Mouse (Mus musculus): Measurements from ENCODE around the gene Itk. TPM values are rescaled to one million over a fixed set of nuclear protein-coding genes. Genes with fewer than 3 reads are reported as not detected.
A peak's percentile ranks its signal among the peaks of the same experiment; 100 is the strongest.

Gene Itk
- polyA plus RNA-seq, 1 experiment from 2014 or later = not detected

DNA sequence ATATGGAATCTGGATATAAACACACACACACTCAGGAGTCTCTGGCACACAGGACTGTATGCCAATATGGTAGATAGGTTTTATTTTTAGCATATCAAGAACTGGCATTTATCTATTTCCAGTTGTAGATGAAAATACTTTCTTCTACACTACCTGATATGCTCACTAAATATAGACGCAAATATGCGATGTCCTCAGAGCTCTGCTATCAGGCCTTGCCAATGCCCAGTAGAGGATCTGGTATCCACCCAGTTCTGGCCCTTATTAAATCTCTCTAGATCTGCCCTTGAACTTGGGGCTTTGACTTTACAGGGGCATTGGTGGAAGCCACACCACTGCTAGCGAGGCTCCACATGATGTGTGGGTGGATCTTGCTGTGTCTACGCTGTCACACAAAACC, 47.4 kb downstream of the Itk start:
- no peaks in the 10 kb centered on the region for H3K36me3 ChIP-seq
- no peak for ATAC-seq
- H3K4me1 ChIP-seq (replicated peaks) = no peaks in the 10 kb centered on the region
- H3K9me3 ChIP-seq = no peaks in the 10 kb centered on the region
- H3K27me3 ChIP-seq = no peaks in the 10 kb centered on the region
- no peak overlapping the region for H3K4me3 ChIP-seq (replicated peaks)
- no peak overlapping the region for H3K9ac ChIP-seq (replicated peaks)
- no peak overlapping the region for H3K4me2 ChIP-seq (replicated peaks)
- WGBS = 91% methylated on average over 4 of the region's 4 CpGs
- no peak overlapping the region for H3K27ac ChIP-seq

GRCm38 (mm10) chr11:46336020-46336419, 53.3 kb downstream of the Itk start:
- no peaks in the 10 kb centered on the region for H3K9me3 ChIP-seq

DNA sequence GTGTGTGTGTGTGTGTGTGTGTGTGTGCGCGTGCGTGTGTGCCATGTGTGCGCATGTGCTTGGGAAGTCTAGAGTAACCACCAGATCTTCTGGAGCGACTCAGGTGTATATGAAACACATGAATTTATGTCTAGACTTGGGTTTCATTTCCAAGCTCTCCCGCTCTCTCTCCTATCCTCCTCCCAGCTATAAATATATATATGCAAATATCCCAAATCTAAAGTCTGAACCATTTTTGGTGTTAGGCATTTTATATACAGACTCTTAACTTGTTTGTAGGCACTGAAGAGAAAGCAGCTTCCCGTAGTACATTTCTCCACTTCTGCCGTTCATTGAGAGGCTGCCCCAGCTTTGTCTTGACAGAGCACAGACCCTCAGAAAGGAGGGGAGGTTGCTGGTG, 57.1 kb downstream of the Itk start:
- H3K4me3 ChIP-seq (replicated peaks) = no peak overlapping the region
- H3K36me3 ChIP-seq = no peaks in the 10 kb centered on the region
- H3K9me3 ChIP-seq = no peaks in the 10 kb centered on the region
- 94% methylated on average over 8 of the region's 8 CpGs for WGBS
- H3K4me2 ChIP-seq (replicated peaks) = no peak overlapping the region
- no peak overlapping the region for H3K9ac ChIP-seq (replicated peaks)
- H3K27ac ChIP-seq = no peak overlapping the region
- H3K4me1 ChIP-seq (replicated peaks) = no peaks in the 10 kb centered on the region
- H3K27me3 ChIP-seq = no peaks in the 10 kb centered on the region
- ATAC-seq = no peak

More at GRCm38 (mm10) chr11:46336020-46336419, 53.3 kb downstream of the Itk start:
- Histone ChIP-seq H3K36me3 (no peaks in the 10 kb centered on the region), H3K9ac (replicated peaks) (no peak overlapping the region), H3K4me2 (replicated peaks) (no peak overlapping the region), H3K4me1 (replicated peaks) (no peaks in the 10 kb centered on the region), H3K27ac (no peak overlapping the region), H3K27me3 (no peaks in the 10 kb centered on the region), H3K4me3 (replicated peaks) (no peak overlapping the region)
- ATAC-seq = no peak
- 91% methylated on average over 5 of the region's 5 CpGs for WGBS

DNA sequence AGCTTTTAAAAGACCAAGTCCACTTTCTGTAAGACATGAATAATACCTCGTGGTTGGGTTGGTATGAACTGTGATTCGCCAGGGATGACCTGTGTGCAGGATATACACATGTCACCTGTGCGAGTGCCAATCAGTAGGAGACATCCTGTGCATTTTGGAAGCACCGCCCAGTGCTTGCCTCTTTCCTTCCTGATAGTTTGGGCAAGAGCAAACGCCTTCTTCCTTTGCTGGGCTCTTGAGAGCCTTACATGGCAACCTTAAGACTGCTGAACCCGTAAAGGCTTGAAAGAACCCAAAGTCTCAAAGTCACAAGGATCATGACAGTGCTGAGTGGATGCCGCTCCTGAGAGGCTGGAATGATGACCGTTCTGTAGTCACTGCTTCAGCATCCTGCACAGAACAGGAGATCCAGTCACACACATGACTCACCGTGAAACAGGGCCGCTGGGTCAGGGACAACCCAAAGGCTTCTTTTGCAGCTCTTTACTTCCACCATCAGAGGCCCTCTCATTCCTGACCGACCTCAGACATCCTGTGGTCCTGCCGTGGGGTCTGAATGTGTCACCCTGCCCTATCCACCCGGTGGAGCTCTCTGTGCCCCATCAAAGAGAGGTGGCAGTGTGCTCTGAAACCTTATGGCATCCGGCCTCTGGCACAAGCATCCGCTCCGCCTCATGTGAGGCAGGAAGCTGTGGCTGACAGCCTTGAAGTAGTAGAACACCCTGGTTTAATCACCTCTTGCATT, 62.9 kb downstream of the Itk start:
- no peak for ATAC-seq
- Histone ChIP-seq H3K9ac (replicated peaks) (no peak overlapping the region), H3K4me2 (replicated peaks) (no peak overlapping the region), H3K27me3 (no peaks in the 10 kb centered on the region), H3K27ac (no peak overlapping the region), H3K36me3 (no peaks in the 10 kb centered on the region), H3K4me1 (replicated peaks) (no peaks in the 10 kb centered on the region), H3K4me3 (replicated peaks) (no peak overlapping the region), H3K9me3 (no peaks in the 10 kb centered on the region)
- 92% methylated on average over 16 of the region's 16 CpGs for WGBS

DNA sequence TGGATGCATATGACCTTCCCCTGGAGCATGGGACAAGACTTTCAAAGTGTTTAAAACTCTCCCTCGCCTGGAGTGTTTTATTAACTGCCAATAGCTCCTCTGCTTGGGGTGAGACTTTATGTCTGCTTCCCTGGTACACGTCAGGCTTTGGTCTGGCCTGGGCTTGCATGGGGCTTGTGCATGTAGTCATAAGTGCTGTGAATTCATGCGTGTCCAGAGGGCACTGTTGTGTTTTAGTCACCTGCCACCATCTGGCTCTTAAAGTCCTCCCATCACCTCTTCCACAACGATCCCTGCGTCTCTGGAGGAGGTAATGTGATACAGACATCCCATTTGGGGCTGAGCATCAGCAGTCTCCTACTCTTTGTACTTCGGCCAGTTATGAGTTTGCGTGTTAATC, 67.8 kb downstream of the Itk start:
- 78% methylated on average over 7 of the region's 7 CpGs for WGBS
- H3K4me3 ChIP-seq (replicated peaks) = no peak overlapping the region
- H3K27ac ChIP-seq = no peak overlapping the region
- no peak overlapping the region for H3K9ac ChIP-seq (replicated peaks)
- no peak for ATAC-seq
- H3K4me2 ChIP-seq (replicated peaks) = no peak overlapping the region
- no peaks in the 10 kb centered on the region for H3K36me3 ChIP-seq
- no peaks in the 10 kb centered on the region for H3K4me1 ChIP-seq (replicated peaks)
- H3K9me3 ChIP-seq = no peaks in the 10 kb centered on the region
- H3K27me3 ChIP-seq = no peaks in the 10 kb centered on the region

DNA sequence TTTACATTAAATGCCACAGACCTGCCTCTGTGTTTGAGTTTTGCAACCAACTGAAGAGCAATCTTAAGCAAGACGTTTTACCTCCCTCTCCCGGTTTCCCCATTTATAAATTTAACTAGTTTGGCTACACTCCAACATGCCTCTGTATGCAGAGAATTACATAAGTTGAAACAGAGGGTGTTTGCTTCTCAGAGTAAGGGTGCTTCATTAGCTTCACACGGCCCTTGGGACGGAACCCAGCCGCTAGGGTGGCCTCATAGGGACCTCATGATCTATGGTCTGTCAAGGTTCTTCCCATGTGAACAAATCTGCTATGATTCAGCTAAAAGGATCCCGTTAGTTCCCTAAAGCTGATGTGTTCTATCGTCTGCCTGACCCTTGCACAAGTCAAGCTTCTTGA, 74.8 kb downstream of the Itk start:
- 85% methylated on average over 7 of the region's 7 CpGs for WGBS
- H3K4me2 ChIP-seq (replicated peaks) = no peak overlapping the region

GRCm38 (mm10) chr11:46313851-46314250, 75.5 kb downstream of the Itk start:
- Histone ChIP-seq H3K4me1 (replicated peaks) (peaks cover 29% of the 10 kb centered on the region), H3K4me2 (replicated peaks) (no peak overlapping the region), H3K9ac (replicated peaks) (no peak overlapping the region), H3K9me3 (no peaks in the 10 kb centered on the region), H3K4me3 (replicated peaks) (no peak overlapping the region), H3K27ac (no peak overlapping the region), H3K27me3 (no peaks in the 10 kb centered on the region), H3K36me3 (no peaks in the 10 kb centered on the region)
- ATAC-seq = no peak
- WGBS = 84% methylated on average over 6 of the region's 6 CpGs

More for the DNA sequence above, 74.8 kb downstream of the Itk start:
- H3K27me3 ChIP-seq = no peaks in the 10 kb centered on the region
- H3K4me3 ChIP-seq (replicated peaks) = no peak overlapping the region
- no peak overlapping the region for H3K9ac ChIP-seq (replicated peaks)
- no peaks in the 10 kb centered on the region for H3K9me3 ChIP-seq
- peaks cover 23% of the 10 kb centered on the region for H3K4me1 ChIP-seq (replicated peaks)
- no peaks in the 10 kb centered on the region for H3K36me3 ChIP-seq
- no peak for ATAC-seq
- H3K27ac ChIP-seq = no peak overlapping the region

GRCm38 (mm10) chr11:46312523-46313035, 76.7 kb downstream of the Itk start, which contains the start of gene Cyfip2:
Cyfip2 (minus strand) TSS chr11:46312859.
- ATAC-seq = peak; percentile 41
- peak within 1 kb of the TSS; percentile 92 for H3K9ac ChIP-seq (replicated peaks)
- H3K27me3 ChIP-seq = no peaks in the 10 kb centered on the region
- H3K36me3 ChIP-seq = peaks cover 9% of the 10 kb centered on the region; the same call in 1 of the 2 replicates
- 5% methylated on average over 13 of the region's 14 CpGs for WGBS
- H3K4me2 ChIP-seq (replicated peaks) = peak within 1 kb of the TSS; percentile 88
- H3K27ac ChIP-seq = peak within 1 kb of the TSS; percentile 93
- H3K4me1 ChIP-seq (replicated peaks) = peaks cover 37% of the 10 kb centered on the region
- H3K4me3 ChIP-seq (replicated peaks) = peak within 1 kb of the TSS; percentile 77
- H3K9me3 ChIP-seq = no peaks in the 10 kb centered on the region

GRCm38 (mm10) chr11:46311703-46312522, 77.4 kb downstream of the Itk start:
- Histone ChIP-seq H3K36me3 (peaks cover 9% of the 10 kb centered on the region; the same call in 1 of the 2 replicates), H3K27me3 (no peaks in the 10 kb centered on the region), H3K27ac (peak overlapping the region; percentile 93), H3K9me3 (no peaks in the 10 kb centered on the region), H3K4me1 (replicated peaks) (peaks cover 37% of the 10 kb centered on the region), H3K4me2 (replicated peaks) (peak overlapping the region; percentile 88), H3K4me3 (replicated peaks) (peak overlapping the region; percentile 77), H3K9ac (replicated peaks) (peak overlapping the region; percentile 92)
- ATAC-seq = peak; percentile 82
- WGBS = under 1% methylated on average over 61 of the region's 71 CpGs

GRCm38 (mm10) chr11:46311181-46311702, 78.1 kb downstream of the Itk start:
- H3K27ac ChIP-seq = peak overlapping the region; percentile 93
- WGBS = 3% methylated on average over 14 of the region's 14 CpGs
- H3K4me1 ChIP-seq (replicated peaks) = peaks cover 43% of the 10 kb centered on the region
- peak overlapping the region; percentile 77 for H3K4me3 ChIP-seq (replicated peaks)
- ATAC-seq = peak; percentile 5; the same call in 1 of the 2 replicates
- H3K4me2 ChIP-seq (replicated peaks) = peak overlapping the region; percentile 88
- no peaks in the 10 kb centered on the region for H3K27me3 ChIP-seq
- H3K9ac ChIP-seq (replicated peaks) = peak overlapping the region; percentile 92
- H3K36me3 ChIP-seq = peaks cover 11% of the 10 kb centered on the region; the same call in 1 of the 2 replicates
- no peaks in the 10 kb centered on the region for H3K9me3 ChIP-seq

GRCm38 (mm10) chr11:46310647-46311063, 78.7 kb downstream of the Itk start:
- no peaks in the 10 kb centered on the region for H3K9me3 ChIP-seq
- ATAC-seq = peak; percentile 10
- peak overlapping the region; percentile 93 for H3K27ac ChIP-seq
- H3K27me3 ChIP-seq = no peaks in the 10 kb centered on the region
- H3K9ac ChIP-seq (replicated peaks) = peak overlapping the region; percentile 92
- H3K36me3 ChIP-seq = peaks cover 11% of the 10 kb centered on the region; the same call in 1 of the 2 replicates
- 34% methylated on average over 5 of the region's 5 CpGs for WGBS
- peak overlapping the region; percentile 77 for H3K4me3 ChIP-seq (replicated peaks)
- peaks cover 48% of the 10 kb centered on the region for H3K4me1 ChIP-seq (replicated peaks)
- peak overlapping the region; percentile 88 for H3K4me2 ChIP-seq (replicated peaks)

Data from midbrain, embryonic 13.5 days (tissue).